8 mouse cellular contexts compared by ENCODE assay signal in the genomic region with DNA sequence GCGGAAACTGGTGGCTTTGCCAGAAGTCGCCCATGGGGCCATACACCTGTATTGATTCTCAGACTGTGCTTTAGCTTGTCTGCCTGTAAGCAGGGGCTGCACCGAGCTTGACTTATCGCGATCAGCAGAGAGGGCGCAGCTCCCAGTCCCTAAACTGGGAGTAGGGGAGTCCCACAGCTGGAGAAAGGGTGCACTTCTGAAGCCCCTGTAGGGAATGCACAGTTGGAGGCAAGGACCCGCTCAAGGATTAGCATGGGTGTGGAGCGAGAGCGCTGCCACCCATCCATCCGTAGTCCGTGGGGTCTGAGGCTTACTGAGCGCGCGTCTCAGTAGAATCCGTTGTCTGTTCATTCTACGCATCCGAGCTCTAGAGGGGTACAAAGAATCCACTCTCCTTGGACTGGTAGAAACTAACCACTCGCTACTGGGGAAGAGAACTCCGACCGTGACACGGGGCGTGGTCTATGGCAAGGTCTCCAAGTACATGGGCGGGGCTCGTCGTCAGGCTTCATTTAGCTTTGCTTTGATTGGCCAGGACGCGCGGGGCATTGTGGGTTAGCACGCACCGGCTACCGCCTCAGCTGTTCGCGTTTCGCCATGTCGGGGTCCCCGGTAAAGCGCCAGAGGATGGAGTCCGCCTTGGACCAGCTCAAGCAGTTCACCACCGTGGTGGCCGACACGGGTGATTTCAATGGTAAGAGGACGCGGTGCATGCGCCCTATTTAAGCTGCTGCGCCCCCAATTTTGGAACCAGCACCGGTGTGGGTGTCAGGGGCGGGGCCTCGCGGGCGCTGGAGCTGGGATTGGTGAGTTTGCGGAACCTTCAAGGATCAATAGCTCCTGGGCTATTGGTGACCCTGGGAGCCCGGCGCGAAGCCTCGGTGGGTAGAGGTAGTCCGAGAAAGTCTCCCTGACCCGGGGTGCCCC. TPM values are rescaled to one million over a fixed set of nuclear protein-coding genes. Genes with fewer than 3 reads are reported as not detected.
A peak's percentile ranks its signal among the peaks of the same experiment; 100 is the strongest.
DNase-seq lines count a peak whose midpoint lies in the region; ATAC-seq and TF ChIP-seq lines count a peak whose summit lies in the region.

Taldo1 (plus strand) TSS at position 575 of the 927 bp plus-strand sequence.

- peak; percentile 99 for DNase-seq in ES-E14 (ENCODE audit: low read depth, low spot score)
- peak; percentile 96 to 98 for DNase-seq in cerebellum, adult 18-20 months
- DNase-seq in forebrain, postnatal 0 days, result peak; percentile 95
- peak; percentile 96 for DNase-seq in heart, postnatal 4 days
- DNase-seq in layer of hippocampus, adult 8-10 months (ENCODE audit: low spot score in 2 of 2), result peak; percentile 93 to 95
- DNase-seq in ovary, adult 18-20 months (ENCODE audit: low spot score), result peak; percentile 91
- DNase-seq in thymus, postnatal 0 days (ENCODE audit: low spot score), result peak; percentile 97

- peak; percentile 97 for ATAC-seq in forebrain, postnatal 0 days
- ATAC-seq in lung, embryonic 15.5 days (ENCODE audit: borderline replicate concordance, extremely low read depth, low FRiP score, low TSS enrichment), result peak; percentile 95

- WGBS in forebrain, postnatal 0 days, result 1% methylated on average over 57 of the region's 57 CpGs
- under 1% methylated on average over 57 of the region's 57 CpGs for WGBS in lung, embryonic 15.5 days

- H3K27ac ChIP-seq in ES-E14 (ENCODE audit: insufficient read depth, low read depth, low read length, poor library complexity, severe bottlenecking), result peak within 1 kb of the TSS; percentile 34; the same call in 1 of the 2 replicates
- H3K27ac ChIP-seq in forebrain, postnatal 0 days (ENCODE audit: low read depth, low read length), result peak within 1 kb of the TSS; percentile 70
- peak within 1 kb of the TSS; percentile 68 for H3K27ac ChIP-seq in lung, embryonic 15.5 days

- H3K9ac ChIP-seq in ES-E14 (ENCODE audit: insufficient read depth, low read depth, low read length, poor library complexity, severe bottlenecking), result peak within 1 kb of the TSS; percentile 77
- H3K9ac ChIP-seq in forebrain, postnatal 0 days, result peak within 1 kb of the TSS; percentile 58
- H3K9ac ChIP-seq in lung, embryonic 15.5 days, result peak within 1 kb of the TSS; percentile 75

- in situ Hi-C loops in ES-E14 (cut with MboI; ENCODE audit: low sequenced_read_pairs in 2 of 2, unreplicated experiment in 2 of 2), result no loop called here

- no peak for TF ChIP-seq CTCF in forebrain, postnatal 0 days (IDR thresholded peaks at IDR 0.05; ENCODE audit: low read depth)

- H3K36me3 ChIP-seq in ES-E14 (ENCODE audit: control insufficient read depth, insufficient read depth, low read length, poor library complexity, severe bottlenecking), result peaks cover 11% of the 10 kb centered on the region
- peaks cover 11% of the 10 kb centered on the region for H3K36me3 ChIP-seq in forebrain, postnatal 0 days (ENCODE audit: insufficient read depth)
- peaks cover 8% of the 10 kb centered on the region; the same call in 1 of the 2 replicates for H3K36me3 ChIP-seq in lung, embryonic 15.5 days

- peak within 1 kb of the TSS; percentile 96 for H3K4me2 ChIP-seq in forebrain, postnatal 0 days (ENCODE audit: low read depth)
- H3K4me2 ChIP-seq in lung, embryonic 15.5 days, result peak within 1 kb of the TSS; percentile 96

- no peaks in the 10 kb centered on the region; the same call in 1 of the 2 replicates for H3K27me3 ChIP-seq in forebrain, postnatal 0 days (ENCODE audit: insufficient read depth, low read length)
- H3K27me3 ChIP-seq in lung, embryonic 15.5 days, result no peaks in the 10 kb centered on the region

- H3K4me3 ChIP-seq in ES-E14 (ENCODE audit: insufficient read depth in 1 of 2, low read depth in 1 of 2, low read length in 2 of 2, poor library complexity in 1 of 2, severe bottlenecking in 1 of 2), result peak within 1 kb of the TSS; percentile 81 to 100
- H3K4me3 ChIP-seq in forebrain, postnatal 0 days (ENCODE audit: low read depth, low read length), result peak within 1 kb of the TSS; percentile 60
- peak within 1 kb of the TSS; percentile 79 for H3K4me3 ChIP-seq in lung, embryonic 15.5 days

- H3K4me1 ChIP-seq in ES-E14 (ENCODE audit: control insufficient read depth in 2 of 2, insufficient read depth in 2 of 2, low read length in 2 of 2, poor library complexity in 1 of 2), result peaks cover 0 to 2% of the 10 kb centered on the region in 2 experiments; a peak in 1 of 4 replicates
- H3K4me1 ChIP-seq in forebrain, postnatal 0 days (ENCODE audit: insufficient read depth), result peaks cover 7% of the 10 kb centered on the region
- peaks cover 16% of the 10 kb centered on the region for H3K4me1 ChIP-seq in lung, embryonic 15.5 days

- H3K9me3 ChIP-seq in ES-E14 (ENCODE audit: control insufficient read depth, insufficient read depth, low read depth, low read length), result no peaks in the 10 kb centered on the region
- no peaks in the 10 kb centered on the region for H3K9me3 ChIP-seq in forebrain, postnatal 0 days (ENCODE audit: low read length)
- H3K9me3 ChIP-seq in lung, embryonic 15.5 days, result no peaks in the 10 kb centered on the region

TF ChIP-seq in ES-E14, 5 proteins besides CTCF, POLR2A, EP300 and RAD21:
- no peak for TF ChIP-seq ZNF384 (IDR thresholded peaks at IDR 0.05; ENCODE audit: low read depth, low read length)
- TF ChIP-seq MAFK (IDR thresholded peaks at IDR 0.05; ENCODE audit: insufficient read depth, low read depth, low read length), result no peak
- TF ChIP-seq HCFC1 (IDR thresholded peaks at IDR 0.05; ENCODE audit: borderline replicate concordance, insufficient read depth, low read length), result no peak
- TF ChIP-seq CHD2 (IDR thresholded peaks at IDR 0.05; ENCODE audit: low read depth, low read length), result no peak
- no peak for TF ChIP-seq ZC3H11A (IDR thresholded peaks at IDR 0.05; ENCODE audit: borderline replicate concordance, low read depth, low read length)

RNA-seq across cellular contexts. Expression of gene Taldo1, which starts in this region (rescaled TPM):
- 327 and 432 TPM in 2 replicates for total RNA-seq in ES-E14 (2012; rRNA removed)
- total RNA-seq in forebrain, postnatal 0 days (2014; rRNA removed), result 224 and 297 TPM in 2 replicates
- polyA plus RNA-seq in forebrain, postnatal 0 days (2015; fragmentation: Nextera tagmentation; extraction: Ambion mirVana), result 304 and 352 TPM in 2 replicates
- 100 to 1,000 TPM; 126 to 134 TPM for total RNA-seq in heart, postnatal 4 days (2021)
- 100 to 1,000 TPM; 107 to 127 (median 116) TPM for total RNA-seq in layer of hippocampus, adult 8-10 months (2022)
- polyA plus RNA-seq in lung, embryonic 15.5 days (2015; fragmentation: Nextera tagmentation; extraction: Ambion mirVana), result 281 and 293 TPM in 2 replicates
- polyA plus RNA-seq in thymus, postnatal 0 days (2015; fragmentation: Nextera tagmentation; extraction: Ambion mirVana), result 379 and 423 TPM in 2 replicates

Comparison
In these comparisons a context has a peak if more than half of its experiments do, and no peak if none do; other contexts are left out.
1. Peak in every context shown above with its lines: DNase-seq, ATAC-seq, H3K4me3 ChIP-seq and H3K27ac ChIP-seq.